Mouse (Mus musculus): Measurements from ENCODE around the gene Nck1. TPM values are rescaled to one million over a fixed set of nuclear protein-coding genes. Genes with fewer than 3 reads are reported as not detected.

Gene Nck1
- polyA plus RNA-seq, 1 experiment from 2014 or later: 62.8 TPM

- 90% methylated on average over 5 of the region's 5 CpGs for WGBS
- H3K4me2 ChIP-seq (ENCODE audit: low read depth, low read length): no peak overlapping the region
- no peaks in the 10 kb centered on the region for H3K36me3 ChIP-seq (ENCODE audit: control insufficient read depth, insufficient read depth, low read length)
- no peak for ATAC-seq (ENCODE audit: low read depth)
- no peak overlapping the region for H3K27ac ChIP-seq (ENCODE audit: low read depth, low read length)
- H3K27me3 ChIP-seq (ENCODE audit: control insufficient read depth, insufficient read depth, low read length): no peaks in the 10 kb centered on the region
- no peaks in the 10 kb centered on the region for H3K4me1 ChIP-seq (ENCODE audit: control insufficient read depth, insufficient read depth, low read length)
- H3K4me3 ChIP-seq (ENCODE audit: low read depth, low read length): no peak overlapping the region
- no peaks in the 10 kb centered on the region for H3K9me3 ChIP-seq (ENCODE audit: control insufficient read depth, low read length)
- no peak overlapping the region for H3K9ac ChIP-seq (replicated peaks; ENCODE audit: low read depth, low read length)
Measured at GRCm38 (mm10) chr9:100483318-100483717, 62.6 kb downstream of the Nck1 start.

GRCm38 (mm10) chr9:100481626-100482025 is 64.3 kb downstream of the Nck1 start:
- Histone ChIP-seq H3K9ac (replicated peaks; ENCODE audit: low read depth, low read length) (no peak overlapping the region), H3K36me3 (ENCODE audit: control insufficient read depth, insufficient read depth, low read length) (no peaks in the 10 kb centered on the region), H3K9me3 (ENCODE audit: control insufficient read depth, low read length) (no peaks in the 10 kb centered on the region), H3K4me1 (ENCODE audit: control insufficient read depth, insufficient read depth, low read length) (no peaks in the 10 kb centered on the region), H3K27me3 (ENCODE audit: control insufficient read depth, insufficient read depth, low read length) (no peaks in the 10 kb centered on the region), H3K27ac (ENCODE audit: low read depth, low read length) (no peak overlapping the region), H3K4me3 (ENCODE audit: low read depth, low read length) (no peak overlapping the region), H3K4me2 (ENCODE audit: low read depth, low read length) (no peak overlapping the region)
- no peak for ATAC-seq (ENCODE audit: low read depth)
- WGBS: 63% methylated on average over 6 of the region's 6 CpGs

- H3K27ac ChIP-seq (ENCODE audit: low read depth, low read length): no peak overlapping the region
- no peak for ATAC-seq (ENCODE audit: low read depth)
- H3K27me3 ChIP-seq (ENCODE audit: control insufficient read depth, insufficient read depth, low read length): no peaks in the 10 kb centered on the region
- WGBS: 95% methylated on average over 1 of the region's 1 CpGs
- no peaks in the 10 kb centered on the region for H3K9me3 ChIP-seq (ENCODE audit: control insufficient read depth, low read length)
- H3K4me2 ChIP-seq (ENCODE audit: low read depth, low read length): no peak overlapping the region
- no peak overlapping the region for H3K4me3 ChIP-seq (ENCODE audit: low read depth, low read length)
- H3K36me3 ChIP-seq (ENCODE audit: control insufficient read depth, insufficient read depth, low read length): no peaks in the 10 kb centered on the region
- no peak overlapping the region for H3K9ac ChIP-seq (replicated peaks; ENCODE audit: low read depth, low read length)
- H3K4me1 ChIP-seq (ENCODE audit: control insufficient read depth, insufficient read depth, low read length): no peaks in the 10 kb centered on the region
Measured at GRCm38 (mm10) chr9:100474056-100474455, 71.9 kb downstream of the Nck1 start.

GRCm38 (mm10) chr9:100473361-100473760 is 72.6 kb downstream of the Nck1 start:
- Histone ChIP-seq H3K4me1 (ENCODE audit: control insufficient read depth, insufficient read depth, low read length) (no peaks in the 10 kb centered on the region), H3K9me3 (ENCODE audit: control insufficient read depth, low read length) (no peaks in the 10 kb centered on the region), H3K4me2 (ENCODE audit: low read depth, low read length) (no peak overlapping the region), H3K27ac (ENCODE audit: low read depth, low read length) (no peak overlapping the region), H3K36me3 (ENCODE audit: control insufficient read depth, insufficient read depth, low read length) (no peaks in the 10 kb centered on the region), H3K27me3 (ENCODE audit: control insufficient read depth, insufficient read depth, low read length) (no peaks in the 10 kb centered on the region), H3K9ac (replicated peaks; ENCODE audit: low read depth, low read length) (no peak overlapping the region), H3K4me3 (ENCODE audit: low read depth, low read length) (no peak overlapping the region)
- no peak for ATAC-seq (ENCODE audit: low read depth)
- WGBS: 93% methylated on average over 6 of the region's 6 CpGs

- H3K9ac ChIP-seq (replicated peaks; ENCODE audit: low read depth, low read length): no peak overlapping the region
- H3K4me2 ChIP-seq (ENCODE audit: low read depth, low read length): no peak overlapping the region
- H3K27me3 ChIP-seq (ENCODE audit: control insufficient read depth, insufficient read depth, low read length): no peaks in the 10 kb centered on the region
- 93% methylated on average over 8 of the region's 8 CpGs for WGBS
- no peak overlapping the region for H3K4me3 ChIP-seq (ENCODE audit: low read depth, low read length)
- no peaks in the 10 kb centered on the region for H3K4me1 ChIP-seq (ENCODE audit: control insufficient read depth, insufficient read depth, low read length)
- H3K27ac ChIP-seq (ENCODE audit: low read depth, low read length): no peak overlapping the region
- no peak for ATAC-seq (ENCODE audit: low read depth)
- no peaks in the 10 kb centered on the region for H3K36me3 ChIP-seq (ENCODE audit: control insufficient read depth, insufficient read depth, low read length)
- H3K9me3 ChIP-seq (ENCODE audit: control insufficient read depth, low read length): no peaks in the 10 kb centered on the region
Measured at GRCm38 (mm10) chr9:100472931-100473330, 73.0 kb downstream of the Nck1 start.

GRCm38 (mm10) chr9:100471605-100471953 is 74.4 kb downstream of the Nck1 start:
- 78% methylated on average over 4 of the region's 4 CpGs for WGBS
- H3K4me3 ChIP-seq (ENCODE audit: low read depth, low read length): no peak overlapping the region
- no peak overlapping the region for H3K4me2 ChIP-seq (ENCODE audit: low read depth, low read length)
- no peak overlapping the region for H3K9ac ChIP-seq (replicated peaks; ENCODE audit: low read depth, low read length)
- H3K9me3 ChIP-seq (ENCODE audit: control insufficient read depth, low read length): no peaks in the 10 kb centered on the region
- H3K27ac ChIP-seq (ENCODE audit: low read depth, low read length): no peak overlapping the region
- no peaks in the 10 kb centered on the region for H3K27me3 ChIP-seq (ENCODE audit: control insufficient read depth, insufficient read depth, low read length)
- no peak for ATAC-seq (ENCODE audit: low read depth)
- H3K36me3 ChIP-seq (ENCODE audit: control insufficient read depth, insufficient read depth, low read length): no peaks in the 10 kb centered on the region
- no peaks in the 10 kb centered on the region for H3K4me1 ChIP-seq (ENCODE audit: control insufficient read depth, insufficient read depth, low read length)

- Histone ChIP-seq H3K4me1 (ENCODE audit: control insufficient read depth, insufficient read depth, low read length) (no peaks in the 10 kb centered on the region), H3K4me2 (ENCODE audit: low read depth, low read length) (no peak overlapping the region), H3K9ac (replicated peaks; ENCODE audit: low read depth, low read length) (no peak overlapping the region), H3K9me3 (ENCODE audit: control insufficient read depth, low read length) (no peaks in the 10 kb centered on the region), H3K4me3 (ENCODE audit: low read depth, low read length) (no peak overlapping the region), H3K27me3 (ENCODE audit: control insufficient read depth, insufficient read depth, low read length) (no peaks in the 10 kb centered on the region), H3K36me3 (ENCODE audit: control insufficient read depth, insufficient read depth, low read length) (no peaks in the 10 kb centered on the region), H3K27ac (ENCODE audit: low read depth, low read length) (no peak overlapping the region)
- 73% methylated on average over 8 of the region's 8 CpGs for WGBS
- ATAC-seq (ENCODE audit: low read depth): no peak
Measured at GRCm38 (mm10) chr9:100470936-100471604, 74.9 kb downstream of the Nck1 start.

GRCm38 (mm10) chr9:100470228-100470627 is 75.7 kb downstream of the Nck1 start:
- Histone ChIP-seq H3K27ac (ENCODE audit: low read depth, low read length) (no peak overlapping the region), H3K4me3 (ENCODE audit: low read depth, low read length) (no peak overlapping the region), H3K27me3 (ENCODE audit: control insufficient read depth, insufficient read depth, low read length) (no peaks in the 10 kb centered on the region), H3K4me1 (ENCODE audit: control insufficient read depth, insufficient read depth, low read length) (no peaks in the 10 kb centered on the region), H3K9me3 (ENCODE audit: control insufficient read depth, low read length) (no peaks in the 10 kb centered on the region), H3K4me2 (ENCODE audit: low read depth, low read length) (no peak overlapping the region), H3K9ac (replicated peaks; ENCODE audit: low read depth, low read length) (no peak overlapping the region), H3K36me3 (ENCODE audit: control insufficient read depth, insufficient read depth, low read length) (no peaks in the 10 kb centered on the region)
- ATAC-seq (ENCODE audit: low read depth): no peak
- WGBS: 68% methylated on average over 1 of the region's 1 CpGs

GRCm38 (mm10) chr9:100469681-100470080 is 76.3 kb downstream of the Nck1 start:
- H3K27ac ChIP-seq (ENCODE audit: low read depth, low read length): no peak overlapping the region
- WGBS: 96% methylated on average over 3 of the region's 3 CpGs
- no peak for ATAC-seq (ENCODE audit: low read depth)
- no peaks in the 10 kb centered on the region for H3K4me1 ChIP-seq (ENCODE audit: control insufficient read depth, insufficient read depth, low read length)
- H3K9ac ChIP-seq (replicated peaks; ENCODE audit: low read depth, low read length): no peak overlapping the region
- no peak overlapping the region for H3K4me2 ChIP-seq (ENCODE audit: low read depth, low read length)
- no peak overlapping the region for H3K4me3 ChIP-seq (ENCODE audit: low read depth, low read length)
- H3K36me3 ChIP-seq (ENCODE audit: control insufficient read depth, insufficient read depth, low read length): no peaks in the 10 kb centered on the region
- H3K27me3 ChIP-seq (ENCODE audit: control insufficient read depth, insufficient read depth, low read length): no peaks in the 10 kb centered on the region
- no peaks in the 10 kb centered on the region for H3K9me3 ChIP-seq (ENCODE audit: control insufficient read depth, low read length)

All from neural tube, embryonic 14.5 days (tissue).